Mouse (Mus musculus) c-Kit-negative CD71-positive TER-119-positive erythroid progenitor cells, embryonic 14.5 days (primary cell): ENCODE measurements around the gene Gm4922.
A peak's percentile ranks its signal among the peaks of the same experiment; 100 is the strongest.

Source experiments
- DNase-seq: peaks from one replicate; pipeline ENCODE4 v3.0.0-alpha.2; 2013; ENCODE audit warnings: low read depth, low spot score

Gm4922 gene

DNA sequence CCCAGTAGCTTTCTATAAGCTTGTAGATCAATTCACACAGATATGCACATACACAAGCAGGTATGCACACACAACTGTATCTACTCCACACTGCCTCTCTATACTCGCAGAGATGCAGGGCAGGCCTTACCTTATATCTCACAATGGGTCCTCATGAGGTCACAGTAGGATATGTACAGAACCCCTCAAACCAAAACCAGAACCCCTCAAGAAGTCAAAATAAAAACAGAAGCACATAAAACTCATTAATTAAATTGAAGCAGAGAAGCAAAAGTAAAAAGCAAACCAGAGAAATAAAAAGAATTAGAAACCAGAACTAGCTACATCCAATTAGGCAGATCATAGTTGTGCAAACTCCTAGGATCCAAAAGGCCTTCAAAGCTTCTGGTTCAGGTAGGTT, at the start of gene Gm4922:
TSS of gene Gm4922 (minus strand) at position 101 of the 400 bp plus-strand sequence.
- no peak for DNase-seq

- no peak for DNase-seq
Observed at GRCm38 (mm10) chr10:18835684-18836479, 49.3 kb upstream of the Gm4922 start.

DNA sequence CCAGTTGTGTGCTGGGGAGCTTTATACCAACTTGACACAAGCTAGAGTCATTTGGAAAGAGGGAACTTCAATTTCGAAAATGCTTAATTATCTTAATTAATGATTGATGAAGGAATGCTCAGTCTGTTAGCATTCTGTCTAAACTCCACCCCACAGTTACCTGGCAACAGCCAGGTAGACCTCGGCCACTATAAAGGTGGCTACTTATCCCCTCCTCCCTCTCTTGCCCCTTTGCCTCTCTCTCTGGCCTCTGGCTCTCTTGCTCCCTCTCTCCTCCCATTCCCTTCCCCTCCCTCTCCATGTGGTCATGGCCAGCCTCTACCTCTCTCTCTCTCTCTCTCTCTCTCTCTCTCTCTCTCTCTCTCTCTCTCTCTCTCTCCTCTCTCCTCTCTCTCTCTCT, 47.8 kb upstream of the Gm4922 start:
- no peak for DNase-seq

- no peak for DNase-seq
Observed at GRCm38 (mm10) chr10:18831823-18832222, 45.2 kb upstream of the Gm4922 start.

GRCm38 (mm10) chr10:18830359-18830758, 43.8 kb upstream of the Gm4922 start:
- DNase-seq = no peak

GRCm38 (mm10) chr10:18827936-18828335, 41.3 kb upstream of the Gm4922 start:
- no peak for DNase-seq

- no peak for DNase-seq
Observed at GRCm38 (mm10) chr10:18826107-18826506, 39.5 kb upstream of the Gm4922 start.

- no peak for DNase-seq
Observed at GRCm38 (mm10) chr10:18825143-18825542, 38.5 kb upstream of the Gm4922 start.

GRCm38 (mm10) chr10:18816560-18816959, 30.0 kb upstream of the Gm4922 start:
- no peak for DNase-seq

DNA sequence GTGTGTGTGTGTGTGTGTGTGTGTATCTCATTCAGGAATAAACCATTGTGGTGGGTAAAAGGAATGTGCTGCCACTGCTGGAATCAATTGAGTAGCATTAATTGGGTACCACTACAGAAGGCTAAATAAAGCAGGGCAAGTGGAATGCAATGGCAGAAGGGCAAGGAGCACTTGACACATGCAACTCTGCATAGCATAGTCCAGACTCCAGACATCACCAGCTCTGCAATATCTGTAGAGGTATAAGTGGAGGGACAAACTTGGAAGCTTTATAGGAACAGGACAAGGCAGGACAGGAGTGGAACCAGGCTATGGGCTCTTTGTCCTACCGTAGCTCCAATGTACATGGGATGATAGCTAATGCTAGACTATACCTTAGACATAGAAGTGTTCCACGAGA, 25.2 kb upstream of the Gm4922 start:
- no peak for DNase-seq

DNA sequence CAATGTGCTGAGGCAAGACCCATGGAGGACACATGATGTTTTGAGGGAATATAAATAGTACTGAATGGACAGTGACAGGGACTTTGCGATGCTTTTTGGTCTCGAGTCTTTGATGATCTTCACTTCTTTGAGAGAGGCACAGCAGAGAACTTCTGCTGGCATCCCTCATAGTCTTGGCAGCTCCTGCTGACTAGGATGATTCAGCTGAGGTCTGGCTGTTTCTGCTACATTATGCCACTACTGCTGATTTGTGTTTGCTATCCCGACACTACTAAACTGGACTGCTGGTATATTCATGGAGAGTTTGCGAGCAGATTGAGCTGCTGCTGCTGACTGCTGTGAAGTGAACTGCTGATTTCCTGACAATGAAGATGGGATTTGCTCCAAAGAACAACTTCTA, 3.5 kb upstream of the Gm4922 start:
- DNase-seq = no peak

GRCm38 (mm10) chr10:18788601-18789000, 2.0 kb upstream of the Gm4922 start:
- no peak for DNase-seq

GRCm38 (mm10) chr10:18777546-18777945, 9.0 kb downstream of the Gm4922 start:
- DNase-seq = no peak

GRCm38 (mm10) chr10:18772537-18773179, 13.9 kb downstream of the Gm4922 start:
- no peak for DNase-seq

DNA sequence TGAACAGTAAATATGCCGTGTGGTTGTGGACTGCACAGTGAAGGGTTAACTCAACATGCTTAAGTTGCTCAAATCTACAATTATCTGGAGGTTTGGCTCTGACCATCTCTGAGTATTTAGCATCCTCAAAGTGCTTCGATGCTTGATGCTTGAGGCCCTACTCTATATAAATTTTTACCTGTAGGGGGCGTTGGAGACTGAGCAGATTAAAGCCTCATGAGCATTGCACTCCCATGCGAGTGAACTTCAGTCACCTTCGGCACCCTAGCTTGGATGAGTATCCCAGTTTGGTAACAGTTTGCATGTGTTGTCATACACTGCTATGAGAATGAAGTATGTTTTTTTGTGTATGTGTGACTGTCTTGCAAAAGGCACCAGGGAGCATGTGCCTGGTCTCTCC, 16.7 kb downstream of the Gm4922 start:
- no peak for DNase-seq

- DNase-seq = peak; percentile 13
Observed at GRCm38 (mm10) chr10:18760241-18760640, 26.4 kb downstream of the Gm4922 start.

- DNase-seq = no peak
Observed at GRCm38 (mm10) chr10:18750057-18750456, 36.5 kb downstream of the Gm4922 start.

GRCm38 (mm10) chr10:18743286-18744142, 43.1 kb downstream of the Gm4922 start, which contains the start of gene Arfgef3:
TSS of gene Arfgef3 (minus strand) at chr10:18743949.
- DNase-seq = no peak

- DNase-seq = no peak
Observed at GRCm38 (mm10) chr10:18742086-18742485, 44.5 kb downstream of the Gm4922 start.

- no peak for DNase-seq
Observed at GRCm38 (mm10) chr10:18741024-18741423, 45.6 kb downstream of the Gm4922 start.
